Mouse (Mus musculus) frontal cortex, postnatal 14 days (tissue): ENCODE results near the gene Sertad4.

Experiments used
- DNase-seq, 2 experiments: peaks; one replicate each; pipeline ENCODE4 v3.0.0; 2022; ENCODE audit warnings: low spot score in 2 of 2

The Sertad4 gene

GRCm38 (mm10) chr1:192855474-192856230 is at the start of gene Sertad4:
Gene Sertad4 (minus strand): TSS chr1:192855756.
- DNase-seq, result no peak

GRCm38 (mm10) chr1:192901516-192901915 is 46.0 kb upstream of the Sertad4 start:
- no peak for DNase-seq

- no peak for DNase-seq
These were observed 45.4 kb upstream of the Sertad4 start for GRCm38 (mm10) chr1:192900913-192901312.

- no peak for DNase-seq
These were observed 43.2 kb upstream of the Sertad4 start for GRCm38 (mm10) chr1:192898742-192899141.

GRCm38 (mm10) chr1:192897218-192897617 is 41.7 kb upstream of the Sertad4 start:
- no peak for DNase-seq

- no peak for DNase-seq
These were observed 40.5 kb upstream of the Sertad4 start for GRCm38 (mm10) chr1:192896076-192896475.

- no peak for DNase-seq
These were observed 35.2 kb upstream of the Sertad4 start for GRCm38 (mm10) chr1:192890716-192891115.

- no peak for DNase-seq
These were observed 27.2 kb upstream of the Sertad4 start for GRCm38 (mm10) chr1:192882617-192883295.

GRCm38 (mm10) chr1:192880130-192880529 is 24.6 kb upstream of the Sertad4 start:
- no peak for DNase-seq

GRCm38 (mm10) chr1:192879086-192879580 is 23.6 kb upstream of the Sertad4 start:
- no peak for DNase-seq

GRCm38 (mm10) chr1:192872841-192873240 is 17.3 kb upstream of the Sertad4 start:
- no peak for DNase-seq

- no peak for DNase-seq
These were observed 14.2 kb upstream of the Sertad4 start for GRCm38 (mm10) chr1:192869761-192870160.

- no peak for DNase-seq
These were observed 8.9 kb upstream of the Sertad4 start for GRCm38 (mm10) chr1:192864440-192864839.

GRCm38 (mm10) chr1:192861305-192861960 is 5.9 kb upstream of the Sertad4 start:
- no peak for DNase-seq

- no peak for DNase-seq
These were observed 4.7 kb upstream of the Sertad4 start for GRCm38 (mm10) chr1:192860273-192860672.

GRCm38 (mm10) chr1:192857582-192857981 is 2.0 kb upstream of the Sertad4 start:
- DNase-seq, result no peak

- DNase-seq, result no peak
These were observed 1.4 kb upstream of the Sertad4 start for GRCm38 (mm10) chr1:192856931-192857330.

- DNase-seq, result no peak
These were observed 855 bp upstream of the Sertad4 start for GRCm38 (mm10) chr1:192856411-192856810.

GRCm38 (mm10) chr1:192854819-192855271 is 711 bp downstream of the Sertad4 start:
- DNase-seq, result peak in 1 of 2 experiments; percentile 30

GRCm38 (mm10) chr1:192853988-192854818 is 1.4 kb downstream of the Sertad4 start:
- DNase-seq, result no peak

- no peak for DNase-seq
These were observed 2.1 kb downstream of the Sertad4 start for GRCm38 (mm10) chr1:192853429-192853828.
